Mouse (Mus musculus): ENCODE results near the gene Ush1g.

Gene Ush1g

GRCm38 (mm10) chr11:115334531-115334930 is 12.7 kb upstream of the Ush1g start, which contains the start of gene Otop3:
Gene Otop3 (plus strand): TSS chr11:115334731.
- no peak for DNase-seq (ENCODE audit: low spot score in 2 of 2)

DNA sequence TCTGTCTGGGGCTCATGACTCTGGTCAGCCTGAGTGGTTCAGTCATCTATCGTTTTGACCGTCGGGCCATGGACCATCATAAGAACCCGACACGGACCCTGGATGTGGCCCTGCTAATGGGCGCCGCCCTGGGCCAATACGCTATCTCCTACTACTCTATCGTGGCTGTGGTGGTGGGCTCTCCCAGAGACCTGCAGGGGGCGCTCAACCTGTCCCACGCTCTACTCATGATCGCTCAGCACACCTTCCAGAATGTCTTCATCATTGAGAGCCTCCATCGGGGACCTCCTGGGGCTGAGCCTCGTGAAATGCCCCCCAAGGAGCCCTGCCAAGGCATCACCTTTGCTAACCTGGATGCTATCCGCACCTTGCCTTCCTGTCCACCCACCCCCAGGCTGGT is 7.5 kb upstream of the Ush1g start:
- no peak for DNase-seq (ENCODE audit: low spot score in 2 of 2)

DNA sequence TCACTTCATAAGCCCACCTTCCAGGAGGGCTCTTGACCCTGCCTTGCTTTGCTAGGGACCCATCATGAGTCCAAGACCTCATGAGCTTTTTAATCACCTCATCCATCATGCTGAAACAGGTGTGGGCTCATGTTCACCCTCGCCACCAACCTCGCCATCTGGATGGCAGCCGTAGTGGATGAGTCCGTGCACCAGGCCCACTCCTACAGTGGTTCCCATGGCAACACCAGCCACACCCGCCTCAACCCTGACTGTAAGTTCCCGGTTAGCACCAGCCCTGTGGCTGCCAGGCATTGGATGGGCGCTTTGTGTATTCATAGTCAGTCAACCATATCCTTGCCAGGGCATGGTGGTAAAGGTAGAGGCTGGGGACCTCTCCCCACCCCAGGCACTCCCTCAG is 4.9 kb upstream of the Ush1g start:
- peak; percentile 53 to 57 for DNase-seq (ENCODE audit: low spot score in 2 of 2)

- DNase-seq (ENCODE audit: low spot score in 2 of 2), result no peak
Measured at GRCm38 (mm10) chr11:115323354-115323753, 1.5 kb upstream of the Ush1g start.

DNA sequence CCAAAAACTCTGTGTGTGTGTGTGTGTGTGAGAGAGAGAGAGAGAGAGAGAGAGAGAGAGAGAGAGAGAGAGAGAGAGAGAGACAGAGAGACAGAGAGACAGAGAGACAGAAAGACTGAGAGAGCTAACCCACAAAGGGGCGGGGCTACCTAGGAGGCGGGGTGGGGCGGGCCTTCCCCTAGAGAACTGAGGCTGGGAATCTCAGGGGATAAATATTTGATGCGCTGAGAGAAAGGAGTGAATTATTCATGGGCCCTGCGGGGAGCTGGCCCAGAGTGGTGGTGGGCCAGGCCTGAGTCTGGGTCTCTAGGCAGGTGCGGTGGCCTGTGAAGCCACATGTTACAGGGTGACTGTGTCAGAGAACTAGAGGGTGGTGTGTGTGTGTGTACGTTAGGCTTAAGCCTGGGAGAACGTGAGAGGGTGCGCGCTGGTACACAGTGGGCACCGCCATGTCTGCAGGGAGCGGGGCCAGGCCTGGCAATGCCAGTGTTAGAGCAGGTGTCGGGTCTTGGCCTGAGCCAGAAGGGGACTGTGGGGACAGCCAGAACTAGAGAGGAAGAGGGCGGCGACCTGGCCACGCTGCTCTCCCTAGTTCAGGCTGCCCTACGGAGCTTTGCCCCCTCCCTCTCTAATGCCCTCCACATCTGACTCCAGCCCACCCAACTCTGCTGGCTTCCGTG is 2.0 kb downstream of the Ush1g start:
- no peak for DNase-seq (ENCODE audit: low spot score in 2 of 2)

DNA sequence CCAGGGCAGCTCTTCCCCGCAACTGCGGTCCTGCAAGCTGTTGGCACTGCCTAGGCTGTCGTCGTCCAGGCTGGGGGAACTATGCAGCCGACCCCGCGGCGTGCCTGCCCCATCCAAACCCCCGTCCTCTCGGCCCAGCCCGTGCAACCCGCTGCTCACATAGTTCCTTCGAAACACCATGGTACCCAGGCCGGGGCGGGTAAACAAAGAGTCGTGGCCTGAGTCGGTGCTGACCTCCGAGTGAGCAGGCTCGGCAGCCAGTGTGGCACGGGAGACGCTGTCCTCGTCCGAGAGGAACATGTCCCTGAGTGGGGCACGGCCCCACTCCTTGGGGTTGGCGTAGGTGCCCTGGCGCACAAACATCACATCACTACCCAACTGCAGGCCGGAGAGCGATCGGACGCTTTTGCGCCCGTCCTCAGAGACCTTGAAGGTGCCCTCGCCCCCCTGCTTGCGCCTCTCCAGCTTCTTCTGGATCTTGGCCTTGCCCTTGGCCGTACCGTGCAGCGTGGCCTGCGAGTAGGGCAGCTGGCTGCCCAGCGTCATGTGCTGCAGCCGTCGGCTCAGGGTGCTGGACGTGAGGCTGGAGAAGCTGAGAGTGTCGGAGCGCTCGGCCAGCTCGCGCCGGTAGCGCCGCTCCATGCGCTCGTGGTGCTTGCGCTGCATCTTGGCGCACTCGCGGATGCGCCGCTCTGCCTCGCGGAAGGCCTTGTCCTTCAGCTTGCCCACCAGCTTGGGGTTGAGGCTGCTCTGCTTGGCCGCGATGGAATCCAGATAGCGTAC is 3.4 kb downstream of the Ush1g start:
- DNase-seq (ENCODE audit: low spot score in 2 of 2), result no peak

DNA sequence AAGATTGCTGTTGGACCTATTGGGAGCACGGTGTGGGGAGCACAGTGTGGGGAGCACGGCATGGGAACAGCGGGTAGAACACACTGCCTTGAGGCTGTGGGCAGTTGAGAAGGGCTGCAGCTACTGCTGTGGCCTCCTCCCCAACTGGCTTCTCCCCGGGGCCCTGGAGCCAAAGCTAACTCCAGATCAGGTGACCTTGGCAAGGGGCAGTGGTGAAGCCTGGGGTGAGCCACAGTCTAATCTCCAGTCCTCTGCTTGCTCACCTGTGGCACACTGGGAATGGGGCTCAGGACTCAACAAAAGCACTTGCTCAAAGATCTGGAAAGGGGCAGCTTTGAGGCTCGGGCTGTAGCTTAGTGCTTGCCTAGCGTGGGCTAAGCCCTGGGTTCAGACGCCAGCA is 4.6 kb downstream of the Ush1g start:
- DNase-seq (ENCODE audit: low spot score in 2 of 2), result no peak

GRCm38 (mm10) chr11:115314249-115314648 is 7.6 kb downstream of the Ush1g start:
- no peak for DNase-seq (ENCODE audit: low spot score in 2 of 2)

- no peak for DNase-seq (ENCODE audit: low spot score in 2 of 2)
Measured at GRCm38 (mm10) chr11:115308781-115309180, 13.1 kb downstream of the Ush1g start.

GRCm38 (mm10) chr11:115306863-115307262 is 15.0 kb downstream of the Ush1g start, which contains the start of gene Otop2:
Gene Otop2 (plus strand): TSS chr11:115307163.
- DNase-seq (ENCODE audit: low spot score in 2 of 2), result no peak

GRCm38 (mm10) chr11:115303167-115303566 is 18.7 kb downstream of the Ush1g start:
- no peak for DNase-seq (ENCODE audit: low spot score in 2 of 2)

DNA sequence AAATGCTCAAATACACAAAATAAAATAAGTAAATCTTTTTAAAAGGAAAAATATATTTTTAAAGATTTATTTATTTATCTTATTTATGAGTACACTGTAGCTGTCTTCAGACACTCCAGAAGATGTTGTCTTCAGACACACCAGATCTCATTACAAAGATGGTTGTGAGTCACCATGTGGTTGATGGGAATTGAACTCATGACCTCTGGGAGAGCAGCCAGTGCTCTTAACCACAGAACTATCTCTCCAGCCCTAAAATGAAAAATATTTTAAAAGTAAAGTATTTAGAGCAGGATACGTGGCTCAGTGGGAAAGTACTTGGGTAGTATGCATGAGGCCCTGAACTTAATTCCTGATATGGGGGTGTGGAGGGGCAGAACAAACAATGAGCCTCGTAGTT is 20.5 kb downstream of the Ush1g start:
- no peak for DNase-seq (ENCODE audit: low spot score in 2 of 2)

GRCm38 (mm10) chr11:115300745-115301144 is 21.1 kb downstream of the Ush1g start:
- no peak for DNase-seq (ENCODE audit: low spot score in 2 of 2)

DNA sequence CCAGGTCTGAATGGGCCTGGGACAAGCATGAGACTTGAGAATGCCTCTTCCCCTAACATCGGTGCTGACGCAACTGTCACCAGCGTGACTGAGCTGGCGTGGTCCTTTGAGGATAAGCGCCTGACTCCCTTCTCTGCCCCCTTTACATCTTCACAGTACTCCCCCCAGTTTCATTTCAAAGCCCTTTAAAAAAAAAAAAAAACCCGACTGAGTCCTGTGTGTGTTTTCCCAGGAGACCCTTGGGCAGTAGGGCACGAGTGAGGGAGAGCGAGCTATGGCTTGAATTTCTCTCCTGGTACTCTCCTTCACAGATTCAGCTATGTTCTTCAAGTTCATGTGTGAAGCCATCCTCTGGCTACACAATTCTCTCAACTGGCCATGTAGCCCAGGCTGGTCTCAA is 23.7 kb downstream of the Ush1g start:
- DNase-seq (ENCODE audit: low spot score in 2 of 2), result no peak

DNA sequence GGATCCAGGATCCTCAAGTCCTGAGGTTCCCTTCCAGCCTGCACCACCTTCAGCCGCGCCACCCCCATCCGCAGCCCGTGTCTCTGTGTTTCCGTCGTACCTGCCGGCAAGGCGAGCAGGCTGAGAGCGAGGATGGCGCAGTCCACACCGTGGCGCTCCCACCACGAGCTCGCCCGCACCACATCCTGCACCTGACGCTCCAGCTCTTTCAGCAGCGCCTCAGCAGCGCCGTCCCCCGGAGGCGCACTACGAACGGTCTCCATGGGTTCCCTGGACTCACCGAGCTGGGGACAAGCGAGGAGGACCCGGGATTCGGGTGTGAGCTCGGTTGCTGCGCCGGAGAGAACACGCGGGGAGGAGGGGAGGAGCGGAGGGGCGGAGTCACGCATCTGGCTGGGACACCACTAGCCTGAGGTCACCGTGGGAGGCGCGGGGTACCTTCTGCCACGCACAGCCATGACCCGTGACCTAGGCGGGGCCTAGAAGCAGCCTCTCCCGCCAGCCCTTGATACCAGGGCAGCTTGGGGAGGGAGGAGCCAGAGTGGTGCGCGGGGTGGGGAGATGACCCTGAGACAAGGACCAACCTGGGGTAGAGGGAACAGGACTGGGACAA is 24.5 kb downstream of the Ush1g start, which contains the start of gene Fads6:
Fads6 (minus strand) TSS at position 450 of the 613 bp plus-strand sequence.
- DNase-seq (ENCODE audit: low spot score in 2 of 2), result peak; percentile 68 to 72

- no peak for DNase-seq (ENCODE audit: low spot score in 2 of 2)
Measured at GRCm38 (mm10) chr11:115296471-115297210, 25.2 kb downstream of the Ush1g start.

- no peak for DNase-seq (ENCODE audit: low spot score in 2 of 2)
Measured at GRCm38 (mm10) chr11:115295939-115296338, 25.9 kb downstream of the Ush1g start.

- DNase-seq (ENCODE audit: low spot score in 2 of 2), result no peak
Measured at GRCm38 (mm10) chr11:115292631-115293375, 29.0 kb downstream of the Ush1g start.

DNA sequence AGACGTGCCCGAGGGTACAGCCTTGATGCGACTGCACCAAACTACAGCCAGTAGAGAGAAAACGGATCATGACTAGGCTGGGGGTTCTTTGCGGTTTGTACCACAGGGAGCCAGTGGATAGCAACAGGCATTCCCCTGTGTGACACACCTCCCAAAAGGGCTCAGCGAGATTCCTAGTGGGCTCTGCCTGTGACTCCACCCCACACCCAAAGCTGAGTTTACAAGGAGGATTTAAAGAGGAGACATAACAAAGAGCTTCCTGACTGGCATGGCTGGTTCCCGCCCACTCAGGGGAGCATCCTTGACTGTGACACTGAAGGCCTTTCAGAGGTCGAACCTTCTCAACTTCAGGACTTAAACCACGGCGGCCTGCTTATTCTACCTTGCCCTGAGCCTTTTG is 30.3 kb downstream of the Ush1g start:
- DNase-seq (ENCODE audit: low spot score in 2 of 2), result no peak

DNA sequence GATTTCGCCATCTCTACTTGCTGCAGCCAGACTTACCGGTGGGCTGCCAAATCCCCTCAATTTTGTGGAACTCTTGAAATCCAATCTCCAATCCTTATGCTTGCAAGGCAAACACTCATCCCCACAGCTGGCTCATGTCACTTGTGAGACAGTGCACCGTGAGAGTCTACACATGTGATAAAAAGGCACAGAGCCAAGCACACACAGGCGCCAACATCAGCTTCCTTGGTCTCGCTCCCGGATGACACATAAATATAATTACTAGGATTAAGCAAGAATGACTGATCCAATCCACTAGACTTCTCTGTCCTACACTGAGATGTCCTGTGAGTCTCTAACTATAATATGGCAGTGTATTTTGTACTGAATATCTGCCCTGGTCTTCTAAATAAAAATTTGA is 30.9 kb downstream of the Ush1g start:
- no peak for DNase-seq (ENCODE audit: low spot score in 2 of 2)

DNA sequence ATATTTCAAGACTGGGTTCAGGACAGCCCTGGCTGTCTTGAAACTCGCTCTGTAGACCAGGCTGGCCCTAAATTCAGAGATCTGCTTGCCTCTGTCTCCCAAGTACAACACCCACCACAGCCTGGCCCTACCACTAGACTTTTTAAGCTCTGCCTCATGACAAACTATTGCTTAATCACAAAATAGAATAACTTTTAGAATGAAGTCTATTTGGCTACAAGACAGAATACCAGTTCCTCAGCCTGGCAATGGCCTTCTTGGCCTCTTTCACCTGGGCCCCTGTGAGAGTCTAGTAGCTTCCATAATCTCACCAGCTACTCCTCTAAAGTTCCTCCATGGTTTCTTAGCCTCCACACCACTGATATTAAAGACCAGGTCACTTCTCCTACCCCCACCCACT is 31.5 kb downstream of the Ush1g start:
- no peak for DNase-seq (ENCODE audit: low spot score in 2 of 2)

Data from right cerebral cortex, adult 2 months (tissue).